Comparison of ENCODE assay signal across 39 mouse cellular contexts in the genomic region with DNA sequence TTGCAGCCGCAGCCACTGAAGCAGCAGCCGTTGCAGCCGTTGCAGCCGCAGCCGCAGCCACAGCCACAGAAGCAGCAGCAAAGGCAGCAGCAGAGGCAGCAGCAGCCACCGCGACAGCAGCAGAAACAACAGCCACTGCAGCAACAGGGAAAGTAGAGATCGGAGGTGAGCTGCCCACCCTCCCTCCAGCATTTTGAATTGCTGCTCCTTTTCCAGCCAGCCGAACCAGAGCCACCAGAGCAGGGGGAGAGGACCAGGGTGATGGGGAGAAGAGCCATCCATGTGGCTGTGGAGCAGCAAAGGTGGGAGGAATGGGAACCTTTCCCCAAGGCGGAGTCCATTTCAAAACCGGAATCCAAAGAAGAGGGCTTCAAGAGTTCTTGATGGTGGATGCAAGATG. TPM values are rescaled to one million over a fixed set of nuclear protein-coding genes. Genes with fewer than 3 reads are reported as not detected.
"Had no signal": no experiment of that assay in that cellular context is flagged by ENCODE, and none has a peak within 500 bp of the region (broad histone marks: within the 10 kb centered on the region; RNA-seq: fewer than 3 reads in every experiment).

No protein-coding gene starts in this region.

- ATAC-seq: hindbrain, postnatal 0 days; intestine, embryonic 16.5 days; liver, embryonic 12.5 days had no signal

- H3K9ac ChIP-seq: heart, embryonic 12.5 days; hindbrain, embryonic 13.5 days; hindbrain, embryonic 15.5 days; kidney, embryonic 15.5 days; limb, embryonic 13.5 days; limb, embryonic 15.5 days; liver, embryonic 12.5 days; liver, embryonic 14.5 days had no signal

- H3K9me3 ChIP-seq: heart, embryonic 12.5 days; hindbrain, embryonic 13.5 days; hindbrain, embryonic 15.5 days; kidney, embryonic 15.5 days; limb, embryonic 13.5 days; limb, embryonic 15.5 days; liver, embryonic 12.5 days had no signal

- H3K36me3 ChIP-seq: heart, embryonic 12.5 days; hindbrain, embryonic 13.5 days; hindbrain, embryonic 15.5 days; kidney, embryonic 15.5 days; limb, embryonic 13.5 days; limb, embryonic 15.5 days; liver, embryonic 12.5 days had no signal

- H3K4me1 ChIP-seq: hindbrain, embryonic 13.5 days; hindbrain, embryonic 15.5 days; limb, embryonic 13.5 days; limb, embryonic 15.5 days; liver, embryonic 12.5 days had no signal

- H3K4me2 ChIP-seq: hindbrain, embryonic 13.5 days; hindbrain, embryonic 15.5 days; kidney, embryonic 15.5 days; limb, embryonic 13.5 days; limb, embryonic 15.5 days; liver, embryonic 12.5 days had no signal

- H3K27ac ChIP-seq: heart, adult 2 months; hindbrain, embryonic 13.5 days; hindbrain, embryonic 15.5 days; hindbrain, postnatal 0 days; kidney, embryonic 15.5 days; kidney, postnatal 0 days; limb, embryonic 13.5 days; limb, embryonic 15.5 days; liver, embryonic 12.5 days; liver, embryonic 14.5 days had no signal

- DNase-seq: gastrocnemius, postnatal 14 days; gastrocnemius, postnatal 36 days; heart, adult 2 months; heart, postnatal 10 days; kidney, adult 11 months; kidney, adult 2 months; kidney, adult 9 months; kidney, postnatal 14 days; kidney, postnatal 36 days; layer of hippocampus, adult 9-11 months; layer of hippocampus, postnatal 36 days had no signal

- H3K4me3 ChIP-seq: heart, adult 2 months; heart, embryonic 12.5 days; hindbrain, embryonic 13.5 days; hindbrain, embryonic 15.5 days; kidney, embryonic 15.5 days; limb, embryonic 13.5 days; limb, embryonic 15.5 days; liver, embryonic 12.5 days had no signal

- H3K27me3 ChIP-seq: hindbrain, embryonic 13.5 days; hindbrain, embryonic 15.5 days had no signal

RNA-seq across cellular contexts. Expression of gene Fam170b, which starts 2.4 kb away (rescaled TPM):
- total RNA-seq: gastrocnemius, adult 18-20 months; gastrocnemius, postnatal 14 days; gastrocnemius, postnatal 36 days; heart, adult 2 months; heart, postnatal 10 days; heart, postnatal 25 days; hematopoietic stem cell, adult 5-6 weeks; hindbrain, postnatal 0 days; layer of hippocampus, adult 18-20 months; layer of hippocampus, adult 8-10 months; layer of hippocampus, postnatal 14 days; layer of hippocampus, postnatal 36 days; left cerebral cortex, adult 18-20 months; left cerebral cortex, adult 8-10 months; left cerebral cortex, postnatal 10 days; left cerebral cortex, postnatal 25 days; left cerebral cortex, postnatal 4 days had no signal
- polyA plus RNA-seq: heart, embryonic 16.5 days; hindbrain, embryonic 11.5 days; hindbrain, embryonic 13.5 days; hindbrain, postnatal 0 days; intestine, embryonic 14.5 days; kidney, adult 2 months; large intestine, adult 2 months; limb, embryonic 11.5 days; limb, embryonic 13.5 days; limb, embryonic 15.5 days; liver, embryonic 12.5 days had no signal

RNA-seq across cellular contexts. Expression of gene Tmem273, which starts 50.4 kb away (rescaled TPM):
- total RNA-seq: gastrocnemius, adult 18-20 months; gastrocnemius, adult 8-10 months; left cerebral cortex, postnatal 4 days had no signal
